Comparison of ENCODE assay signal across 8 mouse cellular contexts in genomic region chr8:66486084-66486763, GRCm38 (mm10). TPM values are rescaled to one million over a fixed set of nuclear protein-coding genes. Genes with fewer than 3 reads are reported as not detected.
DNase-seq lines count a peak whose midpoint lies in the region; ATAC-seq lines count a peak whose summit lies in the region.

Gene Tma16 (minus strand): TSS chr8:66486530.

- DNase-seq in R1 (ENCODE audit: low read depth, low spot score): peak; percentile 92
- DNase-seq in cerebellum, postnatal 25 days: peak; percentile 85 to 87
- peak; percentile 87 to 88 for DNase-seq in frontal cortex, postnatal 36 days (ENCODE audit: low spot score in 2 of 2)
- DNase-seq in left cerebral cortex, adult 11 months (ENCODE audit: low spot score): peak; percentile 66
- DNase-seq in lung, postnatal 4 days: peak; percentile 83 to 87
- DNase-seq in retina, postnatal 7 days (ENCODE audit: low read depth, low spot score): peak; percentile 86
- peak; percentile 61 for DNase-seq in urinary bladder, adult 2 months (ENCODE audit: low spot score)

- peak within 1 kb of the TSS; percentile 84 for H3K9ac ChIP-seq in hindbrain, embryonic 15.5 days

- under 1% methylated on average over 45 of the region's 45 CpGs for WGBS in hindbrain, embryonic 15.5 days

- no peaks in the 10 kb centered on the region for H3K27me3 ChIP-seq in hindbrain, embryonic 15.5 days

- peaks cover 22% of the 10 kb centered on the region for H3K36me3 ChIP-seq in hindbrain, embryonic 15.5 days

- H3K4me3 ChIP-seq in hindbrain, embryonic 15.5 days: peak within 1 kb of the TSS; percentile 93

- peak within 1 kb of the TSS; percentile 81 for H3K27ac ChIP-seq in hindbrain, embryonic 15.5 days (replicated peaks)

- peak within 1 kb of the TSS; percentile 80 for H3K4me2 ChIP-seq in hindbrain, embryonic 15.5 days

- H3K4me1 ChIP-seq in hindbrain, embryonic 15.5 days (replicated peaks): peaks cover 14% of the 10 kb centered on the region

- peak; percentile 96 for ATAC-seq in hindbrain, embryonic 15.5 days (ENCODE audit: low FRiP score, low read depth)

- no peaks in the 10 kb centered on the region for H3K9me3 ChIP-seq in hindbrain, embryonic 15.5 days

RNA-seq across cellular contexts. Expression of gene Tma16, which starts in this region (rescaled TPM):
- polyA plus RNA-seq in hindbrain, embryonic 15.5 days (2015; fragmentation: Nextera tagmentation; extraction: Ambion mirVana): 10.8 and 11.0 TPM in 2 replicates
- 5.4 and 5.5 TPM in 2 replicates for polyA plus RNA-seq in urinary bladder, adult 2 months (2012; rRNA removed)

Comparison
In these comparisons a context has a peak if more than half of its experiments do, and no peak if none do; other contexts are left out.
1. Peak in every context shown above with its lines: DNase-seq, ATAC-seq, H3K4me3 ChIP-seq and H3K27ac ChIP-seq.